Mouse (Mus musculus) left cerebral cortex, postnatal 36 days (tissue): Measurements from ENCODE around the gene Map2k5. TPM values are rescaled to one million over a fixed set of nuclear protein-coding genes. Genes with fewer than 3 reads are reported as not detected.

ENCODE experiments used
- DNase-seq, 2 experiments: peaks; one replicate each; pipeline ENCODE4 v3.0.0; 2021 to 2022; ENCODE audit warnings: low spot score in 2 of 2, mixed read lengths in 1 of 2
- intact Hi-C: fragments of 180-260 bp; cut with DNase I; formaldehyde crosslinking; loops from one replicate; pipeline ENCODE4 v1.15.1; 2025
- total RNA-seq, 2 experiments: library from RNA; stranded (reverse); gene quantifications; 2 replicates each; pipeline ENCODE4 v1.2.3; 2021

Map2k5 gene
- total RNA-seq, 2 experiments from 2014 or later: 36.3 to 36.7 TPM

DNA sequence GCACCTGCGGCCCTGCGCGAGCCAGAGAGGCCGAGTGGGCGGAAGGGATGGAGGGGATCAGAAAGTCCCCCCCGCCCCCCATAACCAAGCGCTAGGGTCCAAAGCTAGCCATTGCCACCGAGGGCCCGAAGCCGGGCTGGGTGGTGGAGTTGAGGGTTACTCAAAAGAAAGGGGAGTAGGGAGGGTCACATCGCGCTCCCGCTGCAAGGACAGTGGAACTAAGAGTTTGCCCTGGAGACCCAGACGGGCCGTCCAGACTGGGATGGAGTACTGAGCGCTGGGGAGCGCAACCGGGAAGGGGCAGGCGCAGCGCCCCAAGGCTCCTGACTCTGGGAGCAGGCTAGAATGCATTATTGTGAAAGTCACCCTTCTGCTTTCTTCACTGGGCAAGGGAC, 228.3 kb downstream of the Map2k5 start:
- intact Hi-C loops: loop anchor here (5.0 kb wide), 1 partner anchor 363 kb away; no protein-coding TSS in a partner anchor
- no peak for DNase-seq

- intact Hi-C loops: loop anchor here (5.0 kb wide), 1 partner anchor 364 kb away; no protein-coding TSS in a partner anchor
- DNase-seq: no peak
Measured at GRCm38 (mm10) chr9:63148410-63149371, 229.0 kb downstream of the Map2k5 start, which contains the start of gene Skor1. Skor1 (minus strand) TSS chr9:63148961.

DNA sequence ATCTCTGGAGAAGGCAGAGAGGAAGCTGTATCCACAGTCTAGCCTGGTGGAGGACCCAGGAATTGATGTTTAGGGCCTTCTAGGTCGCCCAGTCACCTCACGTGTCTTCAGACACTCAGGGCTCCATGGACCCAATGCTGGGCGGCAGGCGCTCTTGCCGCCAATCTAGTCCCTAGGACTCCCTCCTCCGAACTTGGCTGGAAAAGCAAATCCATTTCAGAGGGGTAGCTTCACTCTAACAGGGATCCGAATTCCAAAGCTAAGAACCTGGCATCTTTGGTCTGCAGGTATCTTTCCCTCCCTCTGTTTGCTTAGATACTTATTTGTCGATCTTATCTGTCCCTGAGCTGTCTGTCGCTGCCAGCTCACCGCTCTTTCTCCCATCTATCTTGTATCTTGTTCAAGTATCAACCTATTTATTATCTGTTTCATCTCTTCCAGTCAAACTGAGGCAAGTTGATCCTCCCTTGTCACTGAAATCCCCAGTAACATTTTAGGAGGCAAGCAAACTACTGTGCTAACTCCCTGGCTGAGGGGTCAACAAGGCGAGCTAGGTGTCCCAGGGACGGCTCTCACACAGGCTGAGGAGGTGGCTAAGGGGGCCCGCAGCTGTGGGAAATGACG, 229.8 kb downstream of the Map2k5 start:
- intact Hi-C loops: loop anchor here (5.0 kb wide), 1 partner anchor 364 kb away; no protein-coding TSS in a partner anchor
- DNase-seq: no peak

- no peak for DNase-seq
- intact Hi-C loops: loop anchor here (5.0 kb wide), 1 partner anchor 365 kb away; no protein-coding TSS in a partner anchor
Measured at GRCm38 (mm10) chr9:63147296-63147695, 230.4 kb downstream of the Map2k5 start.

- no peak for DNase-seq
- intact Hi-C loops: loop anchor here (5.0 kb wide), 1 partner anchor 365 kb away; no protein-coding TSS in a partner anchor
Measured at GRCm38 (mm10) chr9:63146856-63147274, 230.8 kb downstream of the Map2k5 start.

GRCm38 (mm10) chr9:63146126-63146855, 231.4 kb downstream of the Map2k5 start:
- DNase-seq: no peak
- intact Hi-C loops: loop anchor here (5.0 kb wide), 1 partner anchor 366 kb away; no protein-coding TSS in a partner anchor

- intact Hi-C loops: loop anchor here (5.0 kb wide), 1 partner anchor 367 kb away; no protein-coding TSS in a partner anchor
- DNase-seq: no peak
Measured at GRCm38 (mm10) chr9:63145249-63146125, 232.2 kb downstream of the Map2k5 start.

- intact Hi-C loops: loop anchor here (5.0 kb wide), 1 partner anchor 368 kb away; no protein-coding TSS in a partner anchor
- no peak for DNase-seq
Measured at GRCm38 (mm10) chr9:63144502-63145248, 233.0 kb downstream of the Map2k5 start.

DNA sequence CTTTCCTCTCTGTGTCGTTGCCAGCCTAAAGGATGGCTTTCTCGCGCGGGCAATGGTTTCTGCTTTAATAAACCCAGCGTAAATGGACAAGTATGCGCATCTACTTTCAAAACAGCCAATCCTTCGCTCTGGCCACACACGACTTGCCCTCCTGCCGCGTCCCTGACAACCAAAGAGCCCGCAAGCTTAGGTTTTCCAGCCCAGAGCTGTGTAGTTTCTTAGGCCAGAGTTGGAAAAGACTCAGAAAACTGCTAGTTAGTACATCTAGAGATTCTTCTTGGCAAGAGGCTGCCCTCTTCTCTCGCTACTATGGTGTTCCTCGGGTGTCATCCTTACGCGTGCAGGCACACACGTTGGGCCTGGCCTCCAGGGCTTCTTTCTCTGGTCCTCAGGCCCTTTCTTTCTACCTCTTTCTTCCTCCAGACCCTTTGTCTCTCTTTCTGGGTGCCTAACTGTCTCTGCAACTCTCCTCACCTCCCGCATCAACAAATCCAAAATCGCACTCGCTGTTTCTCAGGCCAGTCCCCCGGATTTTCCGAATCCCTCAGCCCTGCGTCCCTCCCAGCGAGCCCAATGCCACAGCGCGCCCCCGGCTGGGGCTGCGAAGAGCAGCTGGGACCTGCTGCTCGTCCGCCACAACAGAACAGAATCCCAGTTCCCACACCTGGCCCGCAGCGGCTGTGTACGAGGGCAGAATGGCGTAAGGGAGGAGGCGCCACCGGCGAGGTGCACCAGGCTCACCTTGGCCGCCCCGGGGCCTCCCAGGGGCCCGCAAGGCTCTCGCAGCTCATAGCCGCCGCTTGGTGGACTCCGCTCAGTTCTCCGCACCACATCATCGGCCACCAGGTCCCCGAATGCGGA, 233.8 kb downstream of the Map2k5 start:
- DNase-seq: no peak
- intact Hi-C loops: no loop called here

DNA sequence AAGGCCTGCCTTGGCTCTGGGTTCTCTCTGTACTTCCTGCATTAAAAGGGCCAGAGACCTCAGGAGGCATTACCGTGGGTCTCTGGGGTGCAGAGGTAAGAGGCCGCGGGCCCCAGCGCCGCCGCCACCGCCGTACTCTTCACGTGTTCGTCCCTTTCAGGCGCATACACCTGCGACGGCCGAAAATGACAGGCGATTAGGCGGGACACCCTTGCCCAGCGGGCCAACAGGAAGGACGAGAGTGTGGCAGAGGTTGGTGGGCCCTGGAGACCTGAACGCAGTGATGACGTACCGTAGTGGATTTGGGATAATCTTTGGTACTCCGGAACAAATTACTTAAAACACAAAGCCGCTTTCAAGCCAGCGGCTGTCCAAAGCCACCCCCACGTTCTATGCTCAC, 234.5 kb downstream of the Map2k5 start:
- intact Hi-C loops: no loop called here

DNA sequence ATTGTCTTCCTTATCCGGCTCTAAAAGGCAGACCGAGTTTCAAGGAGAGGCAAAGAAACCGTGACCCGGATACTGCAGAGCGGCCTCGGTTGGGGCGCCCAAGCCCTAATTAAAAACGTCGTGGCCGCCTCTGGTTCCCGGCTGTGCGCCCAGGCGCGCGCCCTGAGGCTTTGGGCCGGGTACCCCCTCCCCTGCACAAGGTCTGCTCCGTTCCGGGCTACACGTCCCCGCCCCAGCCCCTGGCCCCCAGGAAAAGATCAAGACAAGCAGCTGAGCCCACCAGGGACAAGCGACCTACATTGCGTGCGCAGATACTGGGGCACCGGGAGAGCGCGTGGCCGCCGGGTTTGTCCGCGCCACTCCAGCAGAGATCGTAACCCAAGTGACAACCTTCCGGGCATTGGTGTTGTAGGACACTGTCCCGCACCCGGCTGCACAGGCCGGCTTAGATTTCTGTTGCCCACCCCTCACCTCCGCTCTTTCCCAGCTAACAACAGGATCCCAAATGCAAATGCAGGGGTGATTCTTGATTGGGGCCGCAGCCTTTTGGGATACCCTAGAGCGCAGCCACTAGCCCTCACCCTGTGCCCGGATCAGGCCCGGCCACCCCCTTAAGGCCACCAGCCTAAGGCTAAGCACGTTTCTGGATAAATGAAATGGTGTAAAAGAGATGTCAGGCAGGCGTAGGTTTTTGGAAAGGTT, 235.2 kb downstream of the Map2k5 start:
- intact Hi-C loops: no loop called here
- DNase-seq: no peak

More for the DNA sequence above, 234.5 kb downstream of the Map2k5 start:
- DNase-seq: no peak

DNA sequence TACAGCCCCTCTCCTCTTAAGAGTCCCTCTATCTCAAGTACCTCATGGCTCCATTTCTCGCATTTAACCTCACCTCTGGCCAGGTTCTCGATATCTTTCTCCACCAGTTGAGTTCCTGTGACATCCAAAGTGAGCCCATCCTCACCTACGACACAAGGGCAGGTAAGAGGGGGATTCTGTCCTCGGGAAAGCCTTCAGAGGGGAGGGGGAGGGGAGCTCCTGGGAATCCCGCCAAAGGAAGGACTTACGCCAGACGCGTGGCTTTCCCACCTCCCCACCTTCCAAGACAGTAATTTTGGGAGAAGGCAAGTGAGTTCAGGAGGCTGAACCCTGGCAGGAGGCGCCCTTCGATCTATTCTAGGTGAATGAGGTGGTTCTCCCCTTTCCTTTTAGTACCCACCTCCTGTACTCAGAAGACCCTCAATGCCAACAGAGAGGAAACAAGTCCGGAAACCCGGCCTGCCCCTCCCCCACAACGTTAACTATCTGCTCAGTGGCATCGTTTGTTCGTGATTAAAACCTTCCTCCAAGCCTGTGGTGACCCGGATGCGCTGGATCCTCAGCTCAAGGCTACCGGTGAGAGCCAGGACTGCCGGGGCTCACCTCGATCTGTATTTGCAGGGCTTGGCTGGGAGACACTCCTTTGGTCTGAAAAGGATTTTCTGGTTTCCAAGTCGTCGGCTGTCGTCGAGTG, 235.9 kb downstream of the Map2k5 start:
- no peak for DNase-seq
- intact Hi-C loops: no loop called here

DNA sequence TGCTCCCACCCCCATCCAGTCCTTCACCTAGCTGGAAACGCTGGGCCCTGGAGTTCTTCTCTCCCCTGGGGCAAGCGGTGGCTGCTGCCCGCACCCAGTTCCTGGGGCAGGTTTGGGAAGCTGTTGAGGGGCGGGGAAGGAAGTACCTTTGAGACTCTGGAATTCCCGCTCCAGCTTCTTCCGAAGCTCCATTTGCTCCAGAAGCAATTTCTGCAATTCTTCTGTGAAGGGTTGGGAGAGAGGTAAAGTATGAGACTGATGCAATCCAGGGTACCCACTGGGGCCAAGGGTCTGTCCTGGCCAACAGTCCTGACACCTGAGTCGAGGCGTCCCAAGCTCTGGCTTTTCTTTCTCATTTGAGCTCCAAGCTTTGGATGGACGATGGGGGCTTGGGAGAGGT, 237.5 kb downstream of the Map2k5 start:
- intact Hi-C loops: no loop called here
- no peak for DNase-seq

- intact Hi-C loops: loop anchor here (5.0 to 10.0 kb wide), 3 partner anchors 463 to 703 kb away; partner anchors contain the start of genes Aagab, Iqch and Smad3
- DNase-seq: no peak
Measured at GRCm38 (mm10) chr9:63139661-63140060, 238.0 kb downstream of the Map2k5 start.

GRCm38 (mm10) chr9:63138481-63138967, 239.2 kb downstream of the Map2k5 start:
- intact Hi-C loops: loop anchor here (5.0 to 10.0 kb wide), 3 partner anchors 464 to 704 kb away; partner anchors contain the start of genes Aagab, Iqch and Smad3
- no peak for DNase-seq

DNA sequence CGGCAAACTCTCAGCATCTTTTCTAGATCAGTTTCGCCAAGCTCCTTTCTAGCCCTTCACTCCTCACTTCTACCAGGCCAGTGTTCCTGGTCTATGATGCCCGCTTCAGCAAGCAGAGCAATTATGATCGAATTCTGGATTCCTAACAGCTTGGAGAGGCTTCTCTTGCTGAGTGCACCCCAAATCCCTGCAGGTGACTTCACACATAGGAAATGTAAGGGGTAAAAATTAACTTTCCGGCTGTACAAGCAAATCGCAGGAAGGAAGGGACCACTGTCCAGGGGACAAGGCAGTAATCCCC, 240.1 kb downstream of the Map2k5 start:
- intact Hi-C loops: loop anchor here (2.0 to 10.0 kb wide), 4 partner anchors 325 to 705 kb away; partner anchors contain the start of genes Aagab, Iqch and Smad3
- no peak for DNase-seq
